Mouse (Mus musculus): Measurements from ENCODE around the gene Pafah1b3. TPM values are rescaled to one million over a fixed set of nuclear protein-coding genes. Genes with fewer than 3 reads are reported as not detected.

Gene Pafah1b3
- total RNA-seq, 4 experiments from 2014 or later: 25.2 to 28.9 (median 27.9) TPM

DNA sequence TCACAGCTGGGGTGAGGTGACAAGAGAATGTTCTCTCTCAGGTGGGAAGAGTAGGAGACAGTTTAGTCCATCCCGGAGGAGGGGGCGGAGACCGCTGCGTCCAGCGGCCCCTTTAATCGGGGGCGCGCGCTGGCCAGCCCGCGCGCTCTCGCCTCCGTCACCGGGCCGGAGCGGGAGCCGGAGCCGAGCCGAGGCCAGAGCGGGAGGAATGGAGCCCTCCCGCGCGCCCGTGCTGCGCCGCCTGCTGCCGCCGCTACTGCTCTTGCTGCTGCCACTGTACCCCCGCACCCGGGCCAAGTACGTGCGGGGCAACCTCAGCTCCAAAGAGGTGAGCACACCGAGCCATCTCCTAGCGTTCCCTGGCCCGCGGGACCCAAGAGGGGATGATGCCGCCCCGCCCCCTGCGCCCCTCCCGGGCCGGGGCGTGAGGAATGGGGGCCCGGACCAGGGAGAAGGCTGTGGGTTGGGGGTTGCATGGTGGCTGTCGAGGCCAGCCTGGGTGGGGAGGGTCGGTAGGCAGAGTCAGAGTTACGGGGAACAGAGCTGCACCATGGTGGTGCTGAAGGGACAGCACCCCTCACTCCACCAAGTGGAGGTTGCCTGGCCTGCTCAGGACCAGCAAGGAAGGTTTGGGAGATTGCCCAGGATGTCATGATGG, 8.3 kb upstream of the Pafah1b3 start, which contains the start of gene Tmem145:
TSS of gene Tmem145 (plus strand) at position 151 of the 658 bp plus-strand sequence.
- DNase-seq (ENCODE audit: low spot score in 2 of 2): no peak

DNA sequence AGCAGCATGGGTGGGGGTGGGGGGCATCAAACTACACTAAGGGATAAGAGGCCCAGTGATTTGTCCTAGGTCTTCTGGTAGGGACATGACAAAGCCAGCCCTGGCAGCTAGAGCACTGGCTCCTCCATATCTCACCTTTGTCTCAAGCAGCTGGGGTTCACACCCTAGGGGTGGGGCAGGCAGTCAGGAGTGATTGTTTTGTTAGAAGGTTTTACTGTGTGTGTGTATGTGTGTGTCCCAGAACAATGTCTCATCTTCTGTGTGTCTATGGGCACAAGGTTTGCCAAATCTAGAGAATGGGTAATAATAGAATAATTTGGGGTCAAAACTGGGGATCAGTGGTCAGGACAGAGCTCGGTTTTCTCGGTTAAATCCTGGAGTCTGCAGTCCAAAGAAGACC, 7.7 kb upstream of the Pafah1b3 start:
- no peak for DNase-seq (ENCODE audit: low spot score in 2 of 2)

GRCm38 (mm10) chr7:25303685-25304006, 5.9 kb upstream of the Pafah1b3 start:
- DNase-seq (ENCODE audit: low spot score in 2 of 2): no peak

DNA sequence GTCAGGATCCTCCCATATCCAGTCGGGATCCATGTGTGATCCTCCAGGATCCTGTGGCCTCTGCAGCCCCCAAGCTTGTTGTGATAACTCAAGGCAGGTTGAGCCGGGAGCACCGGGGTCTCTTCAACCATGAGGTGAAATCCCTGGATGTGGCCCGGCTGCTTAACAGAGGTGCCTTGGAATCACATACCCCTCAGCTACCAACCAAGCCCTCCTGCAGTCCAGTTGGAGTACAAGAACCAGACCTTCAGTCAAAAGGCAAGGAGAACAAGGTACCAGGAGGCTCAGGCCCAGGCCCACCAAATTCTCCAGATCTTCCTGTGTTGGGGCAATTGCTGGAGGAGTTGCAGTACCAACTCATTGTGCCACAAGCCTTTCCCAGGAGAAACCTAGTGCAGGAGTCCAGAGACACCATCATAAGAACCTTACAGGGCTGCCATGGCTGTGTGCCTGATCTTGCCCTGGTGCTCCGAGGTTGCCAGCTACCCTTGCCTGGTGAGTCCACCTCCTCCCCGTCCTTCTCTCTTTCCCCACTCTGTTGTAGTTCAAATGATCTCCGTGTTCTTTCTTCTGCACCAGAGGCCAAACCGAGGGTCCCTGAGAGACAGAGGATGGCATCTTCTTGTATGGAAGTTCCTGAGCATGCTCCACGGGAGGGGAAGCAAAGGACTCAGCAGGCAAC, 5.4 kb upstream of the Pafah1b3 start:
- DNase-seq (ENCODE audit: low spot score in 2 of 2): no peak

GRCm38 (mm10) chr7:25301063-25301462, 3.3 kb upstream of the Pafah1b3 start, which contains the start of gene Prr19:
Gene Prr19 (plus strand): TSS chr7:25301411.
- DNase-seq (ENCODE audit: low spot score in 2 of 2): no peak

GRCm38 (mm10) chr7:25296945-25297453, 787 bp downstream of the Pafah1b3 start:
- DNase-seq (ENCODE audit: low spot score in 2 of 2): no peak

- no peak for DNase-seq (ENCODE audit: low spot score in 2 of 2)
Measured at GRCm38 (mm10) chr7:25294960-25295722, 2.6 kb downstream of the Pafah1b3 start.

GRCm38 (mm10) chr7:25294495-25294894, 3.3 kb downstream of the Pafah1b3 start:
- DNase-seq (ENCODE audit: low spot score in 2 of 2): no peak

DNA sequence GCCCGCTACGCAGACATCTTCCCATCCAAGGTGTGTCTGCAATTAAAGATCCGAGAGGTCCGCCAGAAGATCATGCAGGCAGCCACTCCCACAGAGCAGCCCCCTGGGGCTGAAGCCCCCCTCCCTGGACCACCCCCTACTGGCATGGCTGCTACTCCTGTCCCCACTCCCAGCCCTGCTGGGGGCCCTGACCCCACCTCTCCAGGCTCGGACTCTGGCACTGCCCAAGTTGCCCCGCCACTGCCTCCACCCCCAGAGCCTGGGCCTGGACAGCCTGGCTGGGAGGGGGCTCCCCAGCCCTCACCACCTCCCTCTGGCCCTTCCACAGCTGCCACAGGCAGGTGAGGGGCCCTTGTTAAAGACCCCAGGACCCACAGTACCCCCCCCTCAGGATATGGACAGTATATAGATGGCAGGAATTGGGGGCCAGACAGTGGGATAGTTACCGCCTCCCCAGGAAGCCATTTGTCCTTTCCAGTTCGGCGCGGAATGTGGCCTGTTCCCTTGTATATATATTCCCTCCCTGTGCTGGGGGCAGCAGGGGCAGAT, 4.5 kb downstream of the Pafah1b3 start:
- no peak for DNase-seq (ENCODE audit: low spot score in 2 of 2)

- DNase-seq (ENCODE audit: low spot score in 2 of 2): no peak
Measured at GRCm38 (mm10) chr7:25292107-25292506, 5.7 kb downstream of the Pafah1b3 start.

DNA sequence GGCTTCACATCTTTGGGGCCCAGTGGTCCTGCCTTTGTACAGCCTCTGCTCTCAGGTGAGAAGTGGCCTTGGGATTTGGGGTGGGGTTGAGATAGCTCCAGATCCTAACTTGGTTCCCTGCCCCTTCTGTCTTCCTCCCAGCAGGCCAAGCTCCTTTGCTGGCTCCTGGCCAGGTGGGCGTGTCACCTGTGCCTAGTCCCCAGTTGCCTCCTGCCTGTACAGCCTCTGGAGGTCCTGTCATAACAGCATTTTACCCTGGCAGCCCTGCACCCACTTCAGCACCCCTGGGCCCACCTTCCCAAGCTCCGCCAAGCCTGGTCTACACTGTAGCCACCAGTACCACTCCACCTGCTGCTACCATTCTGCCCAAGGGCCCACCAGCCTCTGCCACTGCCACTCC, 6.9 kb downstream of the Pafah1b3 start:
- no peak for DNase-seq (ENCODE audit: low spot score in 2 of 2)

GRCm38 (mm10) chr7:25290463-25290862, 7.3 kb downstream of the Pafah1b3 start:
- DNase-seq (ENCODE audit: low spot score in 2 of 2): no peak

DNA sequence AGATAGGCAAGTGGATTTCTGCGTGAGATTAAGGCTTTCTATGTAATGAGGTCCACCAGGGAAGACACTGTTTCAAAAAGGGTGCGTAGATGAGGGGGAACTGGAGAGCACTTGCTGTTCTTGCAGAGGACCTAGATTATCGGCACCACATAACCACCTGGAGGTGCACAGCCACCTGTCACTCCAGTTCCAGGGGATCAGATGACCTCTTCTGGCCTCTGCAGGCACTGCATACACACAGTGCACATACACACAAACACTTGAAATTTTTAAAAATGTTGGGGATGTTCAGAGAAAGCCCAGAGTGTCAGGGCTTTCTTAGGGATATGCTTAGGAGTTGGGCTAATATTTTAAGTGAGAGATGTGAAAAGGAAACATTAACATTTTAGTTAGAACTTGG, 7.9 kb downstream of the Pafah1b3 start:
- no peak for DNase-seq (ENCODE audit: low spot score in 2 of 2)

DNA sequence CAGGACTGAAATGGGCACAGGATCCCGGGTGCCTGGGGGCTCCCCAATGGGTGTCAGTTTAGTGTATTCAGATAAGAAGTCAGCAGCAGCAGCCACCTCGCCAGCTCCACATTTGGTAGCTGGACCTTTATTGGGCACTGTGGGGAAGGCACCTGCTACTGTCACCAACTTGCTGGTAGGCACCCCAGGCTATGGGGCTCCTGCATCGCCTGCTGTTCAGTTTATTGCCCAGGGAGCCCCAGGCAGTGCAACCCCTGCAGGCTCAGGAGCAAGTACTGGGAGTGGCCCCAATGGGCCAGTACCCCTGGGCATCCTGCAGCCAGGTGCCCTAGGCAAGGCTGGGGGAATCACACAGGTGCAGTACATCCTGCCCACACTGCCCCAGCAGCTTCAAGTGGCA, 9.1 kb downstream of the Pafah1b3 start:
- DNase-seq (ENCODE audit: low spot score in 2 of 2): no peak

GRCm38 (mm10) chr7:25288011-25288410, 9.8 kb downstream of the Pafah1b3 start:
- DNase-seq (ENCODE audit: low spot score in 2 of 2): no peak

- no peak for DNase-seq (ENCODE audit: low spot score in 2 of 2)
Measured at GRCm38 (mm10) chr7:25286989-25287388, 10.8 kb downstream of the Pafah1b3 start.

- no peak for DNase-seq (ENCODE audit: low spot score in 2 of 2)
Measured at GRCm38 (mm10) chr7:25285511-25286238, 12.1 kb downstream of the Pafah1b3 start.

DNA sequence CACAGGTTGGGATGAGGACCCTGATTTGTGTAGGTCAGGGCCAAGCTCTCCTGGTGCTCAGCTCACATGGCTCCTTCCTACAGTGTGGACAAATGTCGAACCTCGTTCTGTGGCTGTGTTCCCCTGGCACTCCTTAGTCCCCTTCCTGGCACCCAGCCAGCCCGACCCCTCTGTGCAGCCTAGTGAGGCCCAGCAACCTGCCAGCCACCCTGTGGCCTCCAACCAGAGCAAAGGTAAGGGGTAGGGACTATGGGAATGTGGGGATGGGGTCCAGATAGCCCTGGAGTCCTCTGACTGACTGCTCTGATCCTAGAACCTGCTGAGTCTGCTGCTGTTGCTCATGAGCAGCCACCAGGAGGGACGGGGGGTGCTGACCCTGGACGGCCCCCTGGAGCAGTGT, 13.0 kb downstream of the Pafah1b3 start:
- DNase-seq (ENCODE audit: low spot score in 2 of 2): no peak

GRCm38 (mm10) chr7:25284171-25284570, 13.6 kb downstream of the Pafah1b3 start:
- DNase-seq (ENCODE audit: low spot score in 2 of 2): no peak

DNA sequence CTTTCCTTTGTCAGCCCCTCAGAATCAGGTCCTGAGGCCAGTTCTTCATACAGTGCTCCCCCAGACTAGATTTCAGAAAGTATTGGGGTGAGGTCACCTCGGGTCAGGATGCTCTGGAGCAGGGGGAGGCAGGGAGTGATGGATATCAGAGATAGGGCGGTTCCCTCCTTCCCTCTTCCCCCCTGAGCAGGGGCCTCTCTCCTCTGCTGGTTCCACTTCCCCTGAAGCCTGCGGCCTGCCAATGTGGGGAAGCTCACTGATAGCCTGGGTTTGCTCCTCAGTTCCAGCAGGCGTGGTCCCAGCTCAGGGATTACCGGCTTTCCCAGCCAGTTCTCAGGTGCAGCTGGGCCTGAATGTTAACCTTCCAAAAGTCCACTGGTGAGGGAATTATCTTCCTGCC, 14.1 kb downstream of the Pafah1b3 start:
- DNase-seq (ENCODE audit: low spot score in 2 of 2): no peak

GRCm38 (mm10) chr7:25282731-25283211, 15.0 kb downstream of the Pafah1b3 start:
- no peak for DNase-seq (ENCODE audit: low spot score in 2 of 2)

All from layer of hippocampus, adult 8-10 months (tissue).